Mouse (Mus musculus) liver, adult 2 months (tissue): ENCODE results near the gene Cyb5r3. TPM values are rescaled to one million over a fixed set of nuclear protein-coding genes. Genes with fewer than 3 reads are reported as not detected.

ENCODE experiments used
- DNase-seq: peaks from one replicate; pipeline ENCODE4 v3.0.0-alpha.2; 2011; ENCODE audit warnings: low read depth, low spot score; ENCODE audit errors: extremely low read depth
- H3K27ac ChIP-seq: fragments of 200-500 bp; replicated peaks from 2 replicates; pipeline ENCODE4 v1.5.1; 2012; ENCODE audit warnings: low read depth, mild to moderate bottlenecking, control low read depth, inconsistent platforms, low read length; ENCODE audit not compliant: insufficient read depth
- H3K27me3 ChIP-seq: fragments of 200-500 bp; 2 replicates; pipeline ENCODE4 v1.6.1; 2012; ENCODE audit warnings: mild to moderate bottlenecking, moderate library complexity, low read length, inconsistent platforms; ENCODE audit not compliant: control insufficient read depth, insufficient read depth
- H3K36me3 ChIP-seq: fragments of 200-500 bp; 2 replicates; pipeline ENCODE4 v1.6.1; 2012; ENCODE audit warnings: low read length, inconsistent platforms; ENCODE audit not compliant: control insufficient read depth, insufficient read depth
- H3K4me1 ChIP-seq: fragments of 200-500 bp; 2 replicates; pipeline ENCODE4 v1.6.1; 2011; ENCODE audit warnings: low read length; ENCODE audit not compliant: control insufficient read depth, insufficient read depth
- H3K4me3 ChIP-seq: fragments of 200-500 bp; 2 replicates; pipeline ENCODE4 v1.5.1; 2011; ENCODE audit warnings: low read depth, mild to moderate bottlenecking, control low read depth, low read length, moderate library complexity; ENCODE audit not compliant: insufficient read depth
- H3K79me2 ChIP-seq: fragments of 200-500 bp; 2 replicates; pipeline ENCODE4 v1.6.1; 2012; ENCODE audit warnings: inconsistent platforms, mild to moderate bottlenecking, low read length, moderate library complexity; ENCODE audit not compliant: control insufficient read depth, insufficient read depth
- H3K9ac ChIP-seq: fragments of 200-500 bp; 2 replicates; pipeline ENCODE4 v1.6.1; 2012; ENCODE audit warnings: low read depth, mild to moderate bottlenecking, control low read depth, inconsistent platforms, low read length
- CTCF ChIP-seq: fragments of 200-500 bp; IDR thresholded peaks from 2 replicates; pipeline ENCODE4 v1.5.1; 2011; ENCODE audit warnings: low read depth, low read length, control low read depth
- POLR2A ChIP-seq: fragments of 200-500 bp; IDR thresholded peaks from 2 replicates; pipeline ENCODE4 v1.6.1; 2011; ENCODE audit warnings: low read length, control low read depth; ENCODE audit not compliant: insufficient read depth; ENCODE audit errors: extremely low read depth
- WGBS: fragments of 180-500 bp; shearing (Covaris S2); methylation state at CpG from one replicate; pipeline ENCODE4 v1.1.7; 2018; 5-methylcytosine and 5-hydroxymethylcytosine counted together
- polyA plus RNA-seq: library from polyadenylated mRNA; depleted of rRNA; stranded (reverse); fragments of >200 nt; gene quantifications from 2 replicates; pipeline ENCODE4 v1.2.3, GENCODE M21; 2012
- total RNA-seq: library from RNA; depleted of rRNA; stranded (reverse); fragments of >200 nt; gene quantifications from 2 replicates; pipeline ENCODE4 v1.2.3, GENCODE M21; 2014

Cyb5r3 gene
- total and polyA plus RNA-seq, 2 experiments: 155 to 500 TPM

DNA sequence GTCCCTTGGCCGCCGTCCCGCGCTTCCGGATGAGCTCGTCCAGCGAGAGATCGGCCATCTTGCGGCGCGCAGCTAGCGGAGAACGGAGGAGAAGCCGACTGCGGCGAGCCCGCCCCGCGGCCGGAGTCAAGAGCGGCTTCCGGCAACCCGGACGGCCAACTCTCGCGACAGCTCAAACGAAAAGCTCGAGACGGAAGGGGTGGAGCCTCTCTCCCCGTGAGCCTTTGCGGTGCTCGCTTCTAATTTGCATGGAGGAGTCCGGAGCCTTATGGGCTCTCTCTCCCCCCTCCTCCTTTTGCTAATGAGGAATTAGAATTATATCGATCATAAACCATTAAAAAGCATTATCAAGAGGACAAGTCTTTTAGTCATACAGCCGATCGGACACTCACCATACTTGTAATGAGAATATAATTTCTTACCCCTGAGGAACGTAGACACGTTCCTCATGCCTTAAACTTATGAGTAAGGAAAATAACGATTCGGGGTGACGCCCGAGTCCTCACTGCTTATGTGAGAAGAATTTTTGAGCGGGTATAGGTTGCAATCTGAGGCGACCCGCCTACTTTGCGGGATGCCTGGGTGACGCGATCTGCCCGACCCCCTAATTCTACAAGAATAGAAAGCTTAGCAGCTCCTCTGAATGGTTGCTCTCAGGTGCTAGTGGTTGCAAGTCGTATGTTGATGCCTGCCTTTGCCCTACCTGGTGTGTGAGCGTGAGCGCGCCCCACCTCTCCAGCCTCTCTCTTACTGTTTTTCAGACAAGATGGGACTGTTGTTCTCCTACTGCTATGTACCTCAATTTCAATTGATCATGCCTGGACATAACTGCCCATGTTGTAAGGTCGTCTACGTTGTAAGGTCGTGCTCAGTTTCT is 23.0 kb downstream of the Cyb5r3 start, which contains the start of gene Poldip3:
Poldip3 (minus strand) TSS at position 189 of the 877 bp plus-strand sequence.
- peak; percentile 90 for DNase-seq
- Histone ChIP-seq H3K36me3 (peaks cover 8% of the 10 kb centered on the region; the same call in 1 of the 2 replicates), H3K4me1 (peaks cover 10% of the 10 kb centered on the region), H3K9ac (peak within 1 kb of the TSS; percentile 99), H3K27ac (peak within 1 kb of the TSS; percentile 97), H3K4me3 (peak within 1 kb of the TSS; percentile 98), H3K79me2 (peaks cover 38% of the 10 kb centered on the region), H3K27me3 (no peaks in the 10 kb centered on the region)
- TF ChIP-seq CTCF: no peak
- peak; percentile 91 for TF ChIP-seq POLR2A
- under 1% methylated on average over 56 of the region's 56 CpGs for WGBS

DNA sequence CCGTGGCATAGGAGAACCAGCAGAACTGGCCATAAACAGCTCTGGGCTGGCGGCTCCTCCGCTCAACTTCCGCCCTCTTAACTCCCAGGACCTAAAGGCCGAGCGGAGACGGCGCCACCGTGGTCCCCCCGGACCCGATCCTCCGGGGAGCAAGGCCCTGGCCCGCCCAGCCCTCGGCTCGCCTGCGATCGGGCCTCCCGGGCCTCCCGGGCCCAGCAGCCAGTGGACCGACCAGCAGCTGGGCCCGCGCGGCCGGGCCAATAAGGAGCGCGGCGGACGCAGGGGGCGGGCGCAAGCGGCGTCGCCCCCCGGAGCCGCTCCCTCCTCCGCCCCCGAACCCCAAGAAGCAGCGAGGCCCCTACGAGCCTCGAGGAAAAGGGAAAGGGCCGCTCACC is 23.6 kb downstream of the Cyb5r3 start:
- Histone ChIP-seq H3K79me2 (peaks cover 44% of the 10 kb centered on the region), H3K27me3 (no peaks in the 10 kb centered on the region), H3K27ac (peak overlapping the region; percentile 97), H3K9ac (peak overlapping the region; percentile 99), H3K4me1 (peaks cover 10% of the 10 kb centered on the region), H3K36me3 (peaks cover 8% of the 10 kb centered on the region; the same call in 1 of the 2 replicates), H3K4me3 (peak overlapping the region; percentile 98)
- DNase-seq: no peak
- TF ChIP-seq CTCF: no peak
- no peak for TF ChIP-seq POLR2A
- under 1% methylated on average over 35 of the region's 41 CpGs for WGBS

DNA sequence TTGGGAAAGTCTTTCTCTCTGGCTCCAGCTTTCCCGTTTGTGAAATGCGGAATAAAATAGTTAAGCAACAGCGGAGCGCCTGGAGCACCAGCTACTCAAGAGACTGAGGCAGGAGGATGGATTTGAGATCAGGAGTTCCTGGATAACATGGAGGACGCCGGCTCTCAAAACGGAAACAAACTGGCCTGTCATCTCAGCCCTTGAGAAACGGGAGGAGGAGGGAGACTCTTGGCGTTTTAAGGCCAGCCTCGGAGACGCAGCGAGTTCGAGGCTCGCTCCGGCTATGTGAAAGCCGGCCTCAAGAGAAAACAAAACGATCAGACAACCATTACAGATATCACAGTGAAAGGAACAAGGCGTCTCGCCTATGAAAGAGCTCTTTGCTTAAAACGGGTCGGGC is 24.0 kb downstream of the Cyb5r3 start:
- H3K27ac ChIP-seq: peak overlapping the region; percentile 97
- DNase-seq: no peak
- TF ChIP-seq POLR2A: no peak
- no peak for TF ChIP-seq CTCF
- H3K4me3 ChIP-seq: peak overlapping the region; percentile 98
- no peaks in the 10 kb centered on the region for H3K27me3 ChIP-seq
- H3K4me1 ChIP-seq: peaks cover 10% of the 10 kb centered on the region
- H3K36me3 ChIP-seq: peaks cover 4% of the 10 kb centered on the region; the same call in 1 of the 2 replicates
- WGBS: 2% methylated on average over 21 of the region's 21 CpGs
- peak overlapping the region; percentile 99 for H3K9ac ChIP-seq
- H3K79me2 ChIP-seq: peaks cover 46% of the 10 kb centered on the region

DNA sequence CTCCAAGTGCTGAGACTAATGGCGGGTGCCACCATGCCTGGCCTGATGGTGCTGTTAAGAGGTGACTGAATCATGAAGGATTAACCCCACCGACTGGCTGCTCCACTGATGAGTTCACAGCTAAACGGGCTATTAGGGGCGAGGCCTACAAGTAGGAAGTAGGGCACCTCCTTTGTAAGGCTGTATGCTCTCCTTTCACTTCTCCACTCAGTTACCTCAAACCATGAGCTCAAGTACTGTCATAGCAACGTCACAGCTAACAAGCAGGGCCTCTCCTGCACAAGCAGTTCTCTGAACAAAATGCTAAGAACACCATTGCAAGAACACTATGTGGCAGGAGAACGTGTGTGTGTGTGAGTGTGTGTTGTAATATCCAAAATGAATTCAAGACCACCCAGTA is 26.9 kb downstream of the Cyb5r3 start:
- H3K36me3 ChIP-seq: peaks cover 3% of the 10 kb centered on the region; the same call in 1 of the 2 replicates
- DNase-seq: no peak
- no peak overlapping the region for H3K9ac ChIP-seq
- no peak overlapping the region for H3K27ac ChIP-seq
- H3K27me3 ChIP-seq: no peaks in the 10 kb centered on the region
- TF ChIP-seq CTCF: no peak
- no peak for TF ChIP-seq POLR2A
- peaks cover 10% of the 10 kb centered on the region for H3K4me1 ChIP-seq
- 84% methylated on average over 6 of the region's 6 CpGs for WGBS
- no peak overlapping the region for H3K4me3 ChIP-seq
- H3K79me2 ChIP-seq: peaks cover 72% of the 10 kb centered on the region

DNA sequence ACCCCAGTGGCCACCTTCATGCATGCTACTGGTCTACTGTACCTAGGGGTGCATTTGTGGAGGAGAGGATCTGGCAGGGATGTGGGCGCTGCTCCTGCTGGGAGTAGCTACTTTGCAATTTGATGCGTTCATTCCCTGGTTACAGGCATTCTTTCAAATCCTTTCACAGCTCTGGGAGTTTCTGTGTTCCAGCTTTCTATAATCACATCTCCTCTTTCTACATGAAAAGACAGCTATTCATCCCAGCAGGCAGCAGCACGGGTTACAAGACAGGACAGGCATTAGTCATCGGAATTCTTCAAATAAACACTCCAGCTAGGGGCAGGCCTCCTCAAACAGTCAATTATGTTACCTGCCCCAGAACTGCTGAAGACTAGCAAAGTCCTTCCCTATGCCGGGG is 29.5 kb downstream of the Cyb5r3 start:
- Histone ChIP-seq H3K4me3 (no peak overlapping the region), H3K27me3 (no peaks in the 10 kb centered on the region), H3K79me2 (peaks cover 65% of the 10 kb centered on the region), H3K36me3 (peaks cover 3% of the 10 kb centered on the region; the same call in 1 of the 2 replicates), H3K9ac (no peak overlapping the region), H3K27ac (no peak overlapping the region), H3K4me1 (peaks cover 4% of the 10 kb centered on the region)
- DNase-seq: no peak
- WGBS: 58% methylated on average over 5 of the region's 5 CpGs
- no peak for TF ChIP-seq POLR2A
- no peak for TF ChIP-seq CTCF

DNA sequence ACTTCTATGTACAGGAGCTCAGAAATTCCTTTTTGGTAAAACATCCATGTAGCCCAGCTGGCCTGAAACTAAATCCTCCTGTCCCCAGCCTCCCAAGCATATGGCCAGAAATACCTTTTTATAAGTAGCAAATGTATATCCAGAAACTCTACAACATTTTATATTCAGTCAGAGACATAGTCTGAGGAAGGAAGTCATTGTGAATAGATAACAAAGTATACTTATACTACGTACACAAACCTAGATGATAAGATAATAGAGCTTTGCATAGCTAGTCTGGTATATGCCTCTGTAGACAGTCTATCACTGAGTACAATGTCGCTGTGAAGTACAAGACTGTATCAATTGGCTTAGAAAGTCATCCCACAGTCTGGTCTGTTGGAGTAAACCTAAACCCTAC is 36.7 kb downstream of the Cyb5r3 start:
- no peak for DNase-seq
- Histone ChIP-seq H3K36me3 (peaks cover 29% of the 10 kb centered on the region), H3K27me3 (no peaks in the 10 kb centered on the region), H3K4me1 (no peaks in the 10 kb centered on the region), H3K4me3 (no peak overlapping the region), H3K9ac (no peak overlapping the region), H3K79me2 (peaks cover 4% of the 10 kb centered on the region), H3K27ac (no peak overlapping the region)
- TF ChIP-seq POLR2A (no peak), CTCF (no peak)
- 76% methylated on average over 2 of the region's 2 CpGs for WGBS
